Mouse (Mus musculus): ENCODE measurements around the gene Coro7. TPM values are rescaled to one million over a fixed set of nuclear protein-coding genes. Genes with fewer than 3 reads are reported as not detected.

Gene Coro7
- polyA plus RNA-seq, 1 experiment from 2014 or later = 9.0 TPM

DNA sequence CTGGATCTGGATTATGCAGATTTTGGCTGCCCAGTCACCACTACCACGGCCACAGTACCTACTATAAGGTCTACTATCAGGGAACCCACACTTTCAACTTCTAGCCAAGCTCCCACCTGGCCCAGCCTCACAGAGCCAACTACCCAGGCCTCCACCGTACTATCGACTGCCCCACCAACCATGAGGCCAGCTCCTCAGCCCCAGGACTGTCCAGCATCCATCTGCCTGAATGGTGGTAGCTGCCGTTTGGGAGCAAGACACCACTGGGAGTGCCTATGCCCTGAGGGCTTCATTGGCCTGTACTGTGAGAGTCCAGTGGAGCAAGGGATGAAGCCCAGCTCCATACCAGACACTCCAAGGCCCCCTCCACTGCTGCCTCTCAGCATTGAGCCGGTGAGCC, 30.4 kb downstream of the Coro7 start:
- Histone ChIP-seq H3K4me3 (ENCODE audit: low read depth, low read length) (no peak overlapping the region), H3K4me1 (ENCODE audit: insufficient read depth, low read depth, low read length) (peaks cover 20% of the 10 kb centered on the region), H3K9ac (replicated peaks; ENCODE audit: low read depth) (no peak overlapping the region), H3K36me3 (ENCODE audit: insufficient read depth, low read length) (no peaks in the 10 kb centered on the region), H3K9me3 (ENCODE audit: low read length) (no peaks in the 10 kb centered on the region), H3K27ac (ENCODE audit: low read length) (no peak overlapping the region), H3K27me3 (replicated peaks; ENCODE audit: insufficient read depth, low read length) (no peaks in the 10 kb centered on the region), H3K4me2 (replicated peaks; ENCODE audit: low read depth, low read length) (no peak overlapping the region)
- TF ChIP-seq CTCF (IDR thresholded peaks at IDR 0.05) = no peak
- TF ChIP-seq EP300 (IDR thresholded peaks at IDR 0.05) = no peak
- WGBS = 85% methylated on average over 5 of the region's 5 CpGs
- ATAC-seq (no peak), DNase-seq (ENCODE audit: low spot score) (no peak)

GRCm38 (mm10) chr16:4648416-4649023, 31.1 kb downstream of the Coro7 start:
- no peak overlapping the region for H3K4me3 ChIP-seq (ENCODE audit: low read depth, low read length)
- no peaks in the 10 kb centered on the region for H3K27me3 ChIP-seq (replicated peaks; ENCODE audit: insufficient read depth, low read length)
- peaks cover 26% of the 10 kb centered on the region for H3K4me1 ChIP-seq (ENCODE audit: insufficient read depth, low read depth, low read length)
- H3K9ac ChIP-seq (replicated peaks; ENCODE audit: low read depth) = no peak overlapping the region
- TF ChIP-seq CTCF (IDR thresholded peaks at IDR 0.05) = no peak
- TF ChIP-seq EP300 (IDR thresholded peaks at IDR 0.05) = no peak
- ATAC-seq (no peak), DNase-seq (ENCODE audit: low spot score) (no peak)
- H3K9me3 ChIP-seq (ENCODE audit: low read length) = no peaks in the 10 kb centered on the region
- H3K4me2 ChIP-seq (replicated peaks; ENCODE audit: low read depth, low read length) = no peak overlapping the region
- 86% methylated on average over 28 of the region's 28 CpGs for WGBS
- H3K27ac ChIP-seq (ENCODE audit: low read length) = no peak overlapping the region
- no peaks in the 10 kb centered on the region for H3K36me3 ChIP-seq (ENCODE audit: insufficient read depth, low read length)

- no peak overlapping the region for H3K4me2 ChIP-seq (replicated peaks; ENCODE audit: low read depth, low read length)
- no peak overlapping the region for H3K4me3 ChIP-seq (ENCODE audit: low read depth, low read length)
- TF ChIP-seq CTCF (IDR thresholded peaks at IDR 0.05) = no peak
- TF ChIP-seq EP300 (IDR thresholded peaks at IDR 0.05) = no peak
- ATAC-seq (peak; percentile 16; the same call in 1 of the 2 replicates), DNase-seq (ENCODE audit: low spot score) (peak; percentile 68)
- peak overlapping the region; percentile 11; the same call in 1 of the 2 replicates for H3K27ac ChIP-seq (ENCODE audit: low read length)
- 45% methylated on average over 13 of the region's 13 CpGs for WGBS
- H3K9ac ChIP-seq (replicated peaks; ENCODE audit: low read depth) = no peak overlapping the region
- H3K27me3 ChIP-seq (replicated peaks; ENCODE audit: insufficient read depth, low read length) = no peaks in the 10 kb centered on the region
- no peaks in the 10 kb centered on the region for H3K36me3 ChIP-seq (ENCODE audit: insufficient read depth, low read length)
- no peaks in the 10 kb centered on the region for H3K9me3 ChIP-seq (ENCODE audit: low read length)
- H3K4me1 ChIP-seq (ENCODE audit: insufficient read depth, low read depth, low read length) = peaks cover 34% of the 10 kb centered on the region
Measured at GRCm38 (mm10) chr16:4647651-4648141, 31.9 kb downstream of the Coro7 start.

DNA sequence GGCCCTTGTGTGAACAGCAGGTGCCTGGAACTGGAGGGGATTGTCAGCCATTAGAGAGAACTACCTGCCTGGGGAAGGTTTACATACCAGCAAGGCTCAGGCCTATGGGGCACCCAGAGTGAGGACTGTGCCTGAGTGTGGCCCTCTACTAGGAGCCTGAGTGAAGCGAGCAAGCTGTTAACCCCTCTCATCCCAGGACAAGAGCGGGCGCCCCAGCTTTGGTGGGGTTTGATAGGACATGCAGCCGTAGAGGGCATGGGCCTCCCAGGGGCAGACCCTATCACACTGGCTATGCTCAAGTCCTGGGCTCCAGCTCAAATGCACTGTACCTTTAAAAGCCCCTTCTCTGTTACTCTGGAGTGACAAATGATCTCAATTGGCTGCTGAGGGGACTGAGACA, 32.7 kb downstream of the Coro7 start:
- Histone ChIP-seq H3K4me2 (replicated peaks; ENCODE audit: low read depth, low read length) (no peak overlapping the region), H3K9ac (replicated peaks; ENCODE audit: low read depth) (no peak overlapping the region), H3K9me3 (ENCODE audit: low read length) (no peaks in the 10 kb centered on the region), H3K27ac (ENCODE audit: low read length) (no peak overlapping the region), H3K4me3 (ENCODE audit: low read depth, low read length) (no peak overlapping the region), H3K4me1 (ENCODE audit: insufficient read depth, low read depth, low read length) (peaks cover 38% of the 10 kb centered on the region), H3K36me3 (ENCODE audit: insufficient read depth, low read length) (no peaks in the 10 kb centered on the region), H3K27me3 (replicated peaks; ENCODE audit: insufficient read depth, low read length) (no peaks in the 10 kb centered on the region)
- 43% methylated on average over 4 of the region's 4 CpGs for WGBS
- TF ChIP-seq CTCF (IDR thresholded peaks at IDR 0.05) = no peak
- TF ChIP-seq EP300 (IDR thresholded peaks at IDR 0.05) = no peak
- no peak for DNase-seq (ENCODE audit: low spot score)
- no peak for ATAC-seq

DNA sequence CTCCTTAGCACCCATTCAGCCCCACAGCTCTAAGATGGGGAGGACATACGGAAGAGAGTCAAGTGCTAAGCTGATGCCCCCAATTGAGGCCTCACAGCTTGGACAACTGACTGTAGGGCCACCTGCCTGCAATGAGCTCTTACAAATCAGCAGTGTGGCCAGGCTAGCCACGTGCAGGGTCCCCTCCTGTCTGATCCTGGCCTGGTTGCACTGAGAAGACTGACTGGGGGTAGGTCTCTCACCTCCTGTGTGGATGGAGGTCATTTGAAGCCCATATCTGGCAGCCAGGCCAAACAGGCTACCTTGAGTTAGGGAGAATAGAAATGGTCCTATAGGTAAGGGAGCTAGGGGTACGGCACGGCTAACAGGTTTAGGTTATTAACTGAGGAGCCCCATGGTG, 33.7 kb downstream of the Coro7 start:
- peaks cover 45% of the 10 kb centered on the region for H3K4me1 ChIP-seq (ENCODE audit: insufficient read depth, low read depth, low read length)
- no peaks in the 10 kb centered on the region for H3K27me3 ChIP-seq (replicated peaks; ENCODE audit: insufficient read depth, low read length)
- no peaks in the 10 kb centered on the region for H3K36me3 ChIP-seq (ENCODE audit: insufficient read depth, low read length)
- H3K4me3 ChIP-seq (ENCODE audit: low read depth, low read length) = no peak overlapping the region
- ATAC-seq (no peak), DNase-seq (ENCODE audit: low spot score) (no peak)
- 71% methylated on average over 4 of the region's 4 CpGs for WGBS
- no peak overlapping the region for H3K4me2 ChIP-seq (replicated peaks; ENCODE audit: low read depth, low read length)
- no peaks in the 10 kb centered on the region for H3K9me3 ChIP-seq (ENCODE audit: low read length)
- H3K9ac ChIP-seq (replicated peaks; ENCODE audit: low read depth) = no peak overlapping the region
- H3K27ac ChIP-seq (ENCODE audit: low read length) = no peak overlapping the region
- TF ChIP-seq EP300 (IDR thresholded peaks at IDR 0.05) = no peak
- TF ChIP-seq CTCF (IDR thresholded peaks at IDR 0.05) = no peak

GRCm38 (mm10) chr16:4643670-4644419, 35.7 kb downstream of the Coro7 start:
- 21% methylated on average over 11 of the region's 11 CpGs for WGBS
- peaks cover 48% of the 10 kb centered on the region for H3K4me1 ChIP-seq (ENCODE audit: insufficient read depth, low read depth, low read length)
- no peak overlapping the region; the same call in 1 of the 2 replicates for H3K4me2 ChIP-seq (replicated peaks; ENCODE audit: low read depth, low read length)
- H3K27me3 ChIP-seq (replicated peaks; ENCODE audit: insufficient read depth, low read length) = no peaks in the 10 kb centered on the region
- no peak overlapping the region for H3K9ac ChIP-seq (replicated peaks; ENCODE audit: low read depth)
- no peak for TF ChIP-seq CTCF (IDR thresholded peaks at IDR 0.05)
- no peak for TF ChIP-seq EP300 (IDR thresholded peaks at IDR 0.05)
- no peaks in the 10 kb centered on the region for H3K36me3 ChIP-seq (ENCODE audit: insufficient read depth, low read length)
- no peaks in the 10 kb centered on the region for H3K9me3 ChIP-seq (ENCODE audit: low read length)
- no peak overlapping the region for H3K4me3 ChIP-seq (ENCODE audit: low read depth, low read length)
- peak overlapping the region; percentile 85 for H3K27ac ChIP-seq (ENCODE audit: low read length)
- peak; percentile 22 for ATAC-seq
- peak; percentile 83 for DNase-seq (ENCODE audit: low spot score)
